Mouse (Mus musculus) forebrain, embryonic 11.5 days (tissue): ENCODE measurements around the gene Actr6. TPM values are rescaled to one million over a fixed set of nuclear protein-coding genes. Genes with fewer than 3 reads are reported as not detected.
"Not testable (repeated sequence)": the region's sequence is repeated elsewhere in the genome, so short reads cannot be mapped to it uniquely, and the experiment has no call there.

Source experiments
- ATAC-seq: fragments of 200-750 bp; cut with Nextera tagmentation; replicated peaks from 2 replicates; pipeline ENCODE4 v1.8.0; 2017; ENCODE audit warnings: moderate TSS enrichment; ENCODE audit not compliant: low FRiP score
- DNase-seq: peaks from one replicate; pipeline ENCODE4 v3.0.0-alpha.2; 2017; ENCODE audit warnings: low spot score
- H3K27ac ChIP-seq: fragments of 300-500 bp; sonication (generic); 2 replicates; pipeline ENCODE4 v1.5.1; 2014; ENCODE audit warnings: low read depth, low read length
- H3K27me3 ChIP-seq: fragments of 300-500 bp; sonication (generic); 2 replicates; pipeline ENCODE4 v1.6.1; 2014; ENCODE audit warnings: mild to moderate bottlenecking, low read length, mixed read lengths; ENCODE audit not compliant: control insufficient read depth, insufficient read depth
- H3K36me3 ChIP-seq: fragments of 300-500 bp; sonication (generic); 2 replicates; pipeline ENCODE4 v1.6.1; 2014; ENCODE audit warnings: mild to moderate bottlenecking, low read length, moderate library complexity, mixed read lengths; ENCODE audit not compliant: control insufficient read depth, insufficient read depth
- H3K4me1 ChIP-seq: fragments of 300-500 bp; sonication (generic); replicated peaks from 2 replicates; pipeline ENCODE4 v1.6.1; 2014; ENCODE audit warnings: low read length, mixed read lengths; ENCODE audit not compliant: control insufficient read depth, insufficient read depth
- H3K4me2 ChIP-seq: fragments of 300-500 bp; sonication (generic); 2 replicates; pipeline ENCODE4 v1.6.1; 2014; ENCODE audit warnings: low read depth, mild to moderate bottlenecking, low read length, moderate library complexity, mixed read lengths; ENCODE audit not compliant: severe bottlenecking
- H3K4me3 ChIP-seq: fragments of 300-500 bp; sonication (generic); 2 replicates; pipeline ENCODE4 v1.5.1; 2014; ENCODE audit warnings: low read depth, low read length
- H3K9ac ChIP-seq: fragments of 300-500 bp; sonication (generic); 2 replicates; pipeline ENCODE4 v1.6.1; 2014; ENCODE audit warnings: low read length
- H3K9me3 ChIP-seq: fragments of 300-500 bp; sonication (generic); 2 replicates; pipeline ENCODE4 v1.6.1; 2016; ENCODE audit warnings: low read length, mixed read lengths; ENCODE audit not compliant: control insufficient read depth
- WGBS: fragments of 180-500 bp; shearing (Covaris S2); extraction: QIAGEN DNeasy Blood & Tissue Kit; methylation state at CpG from one replicate; pipeline ENCODE4 v1.1.7; 2014; 5-methylcytosine and 5-hydroxymethylcytosine counted together
- polyA plus RNA-seq: library from polyadenylated mRNA; unstranded; fragments of >200 nt; fragmentation: Nextera tagmentation; extraction: Ambion mirVana; gene quantifications from 2 replicates; pipeline ENCODE4 v1.2.1, GENCODE M21; 2014

The Actr6 gene
- polyA plus RNA-seq, 1 experiment from 2014 or later = 39.9 TPM

DNA sequence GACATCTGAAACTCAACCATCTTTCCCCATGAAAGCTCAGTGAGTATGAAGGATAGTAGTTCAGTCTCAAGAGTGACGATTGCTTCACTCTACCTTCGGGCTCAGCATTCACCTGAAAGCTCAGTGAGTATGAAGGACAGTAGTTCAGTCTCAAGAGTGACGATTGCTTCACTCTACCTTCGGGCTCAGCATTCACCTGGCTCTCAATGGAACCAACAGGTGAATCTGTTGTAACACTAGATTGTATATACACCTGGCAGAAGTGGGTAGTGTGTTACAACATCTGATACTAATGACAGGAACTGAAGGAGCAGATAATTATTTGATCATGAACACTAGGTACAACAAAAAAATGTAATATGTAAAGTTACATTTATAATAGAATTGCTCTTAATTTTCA is 50.4 kb downstream of the Actr6 start:
- Histone ChIP-seq H3K9me3 (no peaks in the 10 kb centered on the region), H3K27me3 (no peaks in the 10 kb centered on the region), H3K4me3 (no peak overlapping the region), H3K4me1 (0 out of 2 replicates have a peak, but pooled peaks cover 2% of the 10 kb centered on the region), H3K9ac (no peak overlapping the region), H3K4me2 (no peak overlapping the region), H3K27ac (no peak overlapping the region), H3K36me3 (no peaks in the 10 kb centered on the region)
- ATAC-seq (no peak), DNase-seq (no peak)
- 90% methylated on average over 4 of the region's 4 CpGs for WGBS

- H3K27ac ChIP-seq = no peak overlapping the region
- H3K9ac ChIP-seq = no peak overlapping the region
- H3K9me3 ChIP-seq = no peaks in the 10 kb centered on the region
- no peak for ATAC-seq
- WGBS = 94% methylated on average over 3 of the region's 3 CpGs
- no peak overlapping the region for H3K4me2 ChIP-seq
- no peak overlapping the region for H3K4me3 ChIP-seq
- H3K4me1 ChIP-seq = no peaks in the 10 kb centered on the region
- H3K27me3 ChIP-seq = no peaks in the 10 kb centered on the region
- no peaks in the 10 kb centered on the region for H3K36me3 ChIP-seq
- no peak for DNase-seq
Observed at GRCm38 (mm10) chr10:89680517-89680916, 51.6 kb downstream of the Actr6 start.

GRCm38 (mm10) chr10:89679448-89679847 is 52.6 kb downstream of the Actr6 start:
- Histone ChIP-seq H3K36me3 (no peaks in the 10 kb centered on the region), H3K4me2 (no peak overlapping the region), H3K4me3 (no peak overlapping the region), H3K9me3 (no peaks in the 10 kb centered on the region), H3K4me1 (no peaks in the 10 kb centered on the region), H3K27me3 (no peaks in the 10 kb centered on the region), H3K27ac (no peak overlapping the region), H3K9ac (no peak overlapping the region)
- ATAC-seq (no peak), DNase-seq (no peak)
- 90% methylated on average over 1 of the region's 1 CpGs for WGBS

DNA sequence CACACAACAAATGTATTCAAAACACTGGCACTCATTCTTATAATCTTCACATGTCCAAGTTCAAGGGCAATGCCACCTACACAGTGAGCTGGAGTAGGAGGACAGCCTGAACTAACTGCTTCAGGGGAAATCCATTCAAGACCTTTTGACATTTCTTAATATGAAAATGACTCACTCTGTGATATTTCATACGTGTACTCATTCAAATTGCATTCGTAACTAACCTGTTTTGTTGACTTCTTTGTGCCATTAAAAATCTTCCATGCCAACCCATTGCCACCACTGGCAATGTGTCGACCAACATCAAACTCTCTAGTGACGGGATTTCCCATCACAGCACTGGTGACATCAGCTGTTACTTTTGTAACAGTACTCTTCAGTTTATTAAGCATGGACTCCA is 54.0 kb downstream of the Actr6 start:
- Histone ChIP-seq H3K9ac (no peak overlapping the region), H3K4me1 (no peaks in the 10 kb centered on the region), H3K36me3 (no peaks in the 10 kb centered on the region), H3K9me3 (no peaks in the 10 kb centered on the region), H3K27ac (no peak overlapping the region), H3K27me3 (no peaks in the 10 kb centered on the region), H3K4me3 (no peak overlapping the region), H3K4me2 (no peak overlapping the region)
- DNase-seq (no peak), ATAC-seq (no peak)
- WGBS = 91% methylated on average over 4 of the region's 4 CpGs

DNA sequence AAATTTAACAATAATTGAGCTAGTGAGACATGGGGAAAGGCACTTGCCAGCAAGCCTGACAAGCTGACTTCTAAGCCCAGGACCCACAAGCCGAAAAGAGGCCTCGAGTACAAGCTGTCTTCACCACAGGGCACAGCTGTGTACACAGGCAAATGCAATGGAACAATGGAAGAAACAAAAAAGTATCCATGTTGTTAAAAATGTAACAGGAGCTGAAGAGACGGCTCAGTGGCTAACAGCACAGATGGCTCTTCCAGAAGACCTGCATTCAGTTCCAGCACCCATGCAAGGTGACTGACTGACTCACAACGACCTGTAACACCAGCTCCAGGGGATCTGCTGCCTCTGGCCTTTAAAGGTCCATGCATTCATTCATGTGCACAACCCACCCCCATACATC is 55.5 kb downstream of the Actr6 start:
- WGBS = 72% methylated on average over 4 of the region's 4 CpGs
- no peak overlapping the region for H3K4me2 ChIP-seq
- H3K4me3 ChIP-seq = no peak overlapping the region
- no peak overlapping the region for H3K9ac ChIP-seq
- H3K9me3 ChIP-seq = no peaks in the 10 kb centered on the region
- H3K27ac ChIP-seq = no peak overlapping the region
- H3K36me3 ChIP-seq = no peaks in the 10 kb centered on the region
- DNase-seq (no peak), ATAC-seq (no peak)
- no peaks in the 10 kb centered on the region for H3K4me1 ChIP-seq
- H3K27me3 ChIP-seq = no peaks in the 10 kb centered on the region

GRCm38 (mm10) chr10:89670371-89670770 is 61.7 kb downstream of the Actr6 start:
- DNase-seq, ATAC-seq, H3K9ac ChIP-seq, H3K36me3 ChIP-seq, H3K27ac ChIP-seq, H3K27me3 ChIP-seq, H3K4me3 ChIP-seq, H3K4me2 ChIP-seq, H3K9me3 ChIP-seq, H3K4me1 ChIP-seq: not testable (repeated sequence)
- WGBS = 95% methylated on average over 5 of the region's 5 CpGs

- Histone ChIP-seq H3K4me3 (no peak overlapping the region), H3K4me2 (no peak overlapping the region), H3K27ac (no peak overlapping the region), H3K9ac (no peak overlapping the region), H3K4me1 (no peaks in the 10 kb centered on the region), H3K36me3 (no peaks in the 10 kb centered on the region), H3K27me3 (no peaks in the 10 kb centered on the region), H3K9me3 (no peaks in the 10 kb centered on the region)
- ATAC-seq = no peak
- DNase-seq = no peak
- 89% methylated on average over 7 of the region's 7 CpGs for WGBS
Observed at GRCm38 (mm10) chr10:89667571-89667970, 64.5 kb downstream of the Actr6 start.

GRCm38 (mm10) chr10:89665679-89666078 is 66.4 kb downstream of the Actr6 start:
- no peak overlapping the region for H3K9ac ChIP-seq
- ATAC-seq = no peak
- H3K4me1 ChIP-seq = no peaks in the 10 kb centered on the region
- no peak overlapping the region for H3K27ac ChIP-seq
- H3K4me3 ChIP-seq = no peak overlapping the region
- no peaks in the 10 kb centered on the region for H3K36me3 ChIP-seq
- H3K4me2 ChIP-seq = no peak overlapping the region
- no peak for DNase-seq
- no peaks in the 10 kb centered on the region for H3K27me3 ChIP-seq
- H3K9me3 ChIP-seq = no peaks in the 10 kb centered on the region
- 94% methylated on average over 9 of the region's 9 CpGs for WGBS

DNA sequence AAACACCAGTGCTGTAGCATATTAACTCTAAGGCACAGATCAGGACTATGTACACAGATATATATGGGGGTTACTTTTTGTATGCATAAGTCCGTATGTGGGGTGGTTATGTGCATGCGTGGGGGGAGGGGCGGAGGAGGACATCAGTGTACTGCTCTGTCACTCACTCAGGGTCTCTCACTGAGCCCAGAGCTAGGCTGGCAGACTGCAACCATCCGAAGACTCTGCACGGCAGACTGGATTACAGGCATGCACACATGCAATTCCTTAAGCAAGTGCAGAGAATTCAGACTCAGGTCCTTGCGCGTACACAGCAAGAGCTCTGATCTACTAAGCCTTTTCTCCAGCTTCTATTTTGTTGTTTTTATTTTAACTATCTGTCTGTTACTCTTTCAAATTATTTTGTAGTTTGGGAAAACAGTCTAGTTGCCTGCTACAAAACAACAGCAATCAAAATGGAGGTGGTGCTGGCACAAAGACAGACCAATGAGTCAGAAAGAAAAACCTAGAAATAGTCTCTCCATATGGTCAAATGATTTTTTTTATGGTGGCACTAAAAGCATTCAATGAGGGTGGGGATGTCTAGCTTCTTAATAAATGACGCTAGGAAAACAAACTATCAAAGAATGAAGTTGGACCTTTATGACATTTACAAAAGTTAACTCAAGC is 67.0 kb downstream of the Actr6 start:
- H3K9ac ChIP-seq = no peak overlapping the region
- H3K36me3 ChIP-seq = no peaks in the 10 kb centered on the region
- H3K4me2 ChIP-seq = no peak overlapping the region
- no peak for DNase-seq
- no peaks in the 10 kb centered on the region for H3K27me3 ChIP-seq
- no peak for ATAC-seq
- no peak overlapping the region for H3K4me3 ChIP-seq
- no peak overlapping the region for H3K27ac ChIP-seq
- no peaks in the 10 kb centered on the region for H3K4me1 ChIP-seq
- H3K9me3 ChIP-seq = no peaks in the 10 kb centered on the region
- 91% methylated on average over 8 of the region's 8 CpGs for WGBS
